Mouse (Mus musculus) lung, adult 18-20 months (tissue): ENCODE measurements around the gene Bhlhe40.

Experiments
- DNase-seq, 2 experiments: peaks; one replicate each; pipeline ENCODE4 v3.0.0; 2022; ENCODE audit warnings: mixed read lengths in 2 of 2

Gene Bhlhe40

GRCm38 (mm10) chr6:108663241-108664194, 3.1 kb downstream of the Bhlhe40 start:
- no peak for DNase-seq

- no peak for DNase-seq
These were observed 4.2 kb downstream of the Bhlhe40 start for GRCm38 (mm10) chr6:108664533-108665150.

GRCm38 (mm10) chr6:108665587-108665986, 5.2 kb downstream of the Bhlhe40 start:
- DNase-seq = no peak

DNA sequence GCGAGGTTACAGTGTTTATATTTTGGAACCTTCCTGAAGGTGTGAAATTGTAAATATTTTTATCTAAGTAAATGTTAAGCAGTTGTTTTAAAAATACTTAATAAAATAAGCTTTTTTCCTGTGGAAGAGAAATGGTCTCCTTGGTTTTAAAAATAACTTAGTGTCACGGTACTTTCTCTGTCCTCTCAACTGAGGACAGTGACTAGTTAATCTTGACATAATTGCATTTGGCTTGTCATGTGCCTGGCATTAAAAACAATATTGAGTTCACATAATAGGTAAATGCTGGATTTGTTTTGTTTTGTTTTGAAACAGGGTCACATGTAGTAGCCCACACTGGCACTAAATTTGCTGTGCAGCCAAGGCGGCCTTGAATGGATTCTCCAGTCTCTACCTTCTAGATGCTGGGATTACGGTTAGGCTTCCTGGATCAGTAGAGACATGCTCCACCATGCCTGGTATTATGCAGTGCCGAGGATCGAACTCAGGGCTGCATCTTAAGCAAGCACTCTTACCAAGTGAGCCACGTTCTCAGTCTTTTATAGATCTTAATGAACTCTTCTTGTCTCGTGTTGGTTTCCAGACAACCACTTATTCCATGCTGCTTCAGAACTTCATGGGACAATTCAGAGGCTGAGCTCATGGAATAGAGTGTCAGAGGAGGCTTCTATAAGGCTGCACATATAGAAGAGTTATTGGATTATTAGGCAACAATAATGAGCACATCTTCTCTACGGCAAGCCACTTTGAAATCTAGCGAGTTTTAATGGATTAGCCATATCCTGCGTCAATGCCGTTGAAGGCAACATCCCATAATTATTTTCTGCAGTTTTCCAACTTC, 6.4 kb downstream of the Bhlhe40 start:
- no peak for DNase-seq

- no peak for DNase-seq
These were observed 7.2 kb downstream of the Bhlhe40 start for GRCm38 (mm10) chr6:108667599-108668021.

- DNase-seq = peak; percentile 90 to 94
These were observed 7.9 kb downstream of the Bhlhe40 start for GRCm38 (mm10) chr6:108668321-108668786.

DNA sequence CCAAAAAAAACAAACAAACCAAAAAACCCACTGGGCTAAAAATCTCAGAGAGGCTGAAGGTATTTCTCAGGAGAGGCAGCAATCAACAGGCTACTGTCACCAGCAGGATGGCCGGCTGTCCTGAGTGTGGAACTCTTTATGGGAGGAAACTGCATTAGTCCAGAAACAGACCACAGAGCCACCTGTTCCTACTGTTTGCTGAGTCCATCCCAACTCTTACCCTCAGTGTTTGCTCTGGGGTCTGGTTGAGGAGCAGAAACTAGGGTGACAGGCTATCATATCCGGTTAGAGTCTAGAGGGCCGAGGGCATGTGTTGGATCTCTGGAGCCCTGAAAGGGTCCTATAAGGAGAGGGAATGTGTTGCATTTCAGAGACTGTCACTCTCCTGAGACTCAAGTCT, 9.8 kb downstream of the Bhlhe40 start:
- no peak for DNase-seq

GRCm38 (mm10) chr6:108670821-108671220, 10.4 kb downstream of the Bhlhe40 start:
- DNase-seq = no peak

DNA sequence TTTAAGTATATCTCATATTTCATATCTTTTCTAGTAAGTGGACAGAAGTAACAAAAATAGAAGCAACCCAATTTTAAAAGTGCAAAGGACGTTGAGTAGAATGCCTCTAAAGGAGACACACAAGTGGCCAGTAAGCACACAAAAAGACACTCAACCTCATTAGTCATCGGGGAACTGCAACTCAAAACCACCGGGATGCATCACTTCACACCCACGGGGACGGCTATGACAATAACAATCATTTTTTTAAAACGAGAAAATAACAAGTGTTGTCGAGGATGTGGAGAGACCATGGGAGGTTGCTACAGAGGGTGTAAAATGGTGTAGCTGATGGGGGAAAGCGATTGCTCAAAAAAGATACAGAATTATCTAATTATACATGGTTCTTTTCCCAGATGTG, 11.7 kb downstream of the Bhlhe40 start:
- no peak for DNase-seq

DNA sequence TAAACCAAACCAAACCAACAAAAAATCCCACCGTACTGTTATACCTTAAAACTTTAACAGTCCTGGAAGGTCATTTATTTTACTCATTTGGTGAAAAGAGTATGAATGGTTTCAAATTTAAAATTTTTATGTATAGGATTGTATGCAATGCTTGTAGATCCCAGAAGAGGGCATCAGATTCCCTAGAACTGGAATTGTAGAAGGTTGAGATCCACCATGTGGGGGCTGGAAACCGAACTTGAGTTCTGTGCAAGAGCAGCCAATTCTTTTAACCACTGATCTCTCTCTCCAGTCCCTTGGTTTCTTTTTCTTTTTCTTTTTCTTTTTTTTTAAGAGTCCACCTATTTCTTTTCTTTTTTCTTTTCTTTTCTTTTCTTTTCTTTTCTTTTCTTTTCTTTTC, 13.8 kb downstream of the Bhlhe40 start:
- no peak for DNase-seq

DNA sequence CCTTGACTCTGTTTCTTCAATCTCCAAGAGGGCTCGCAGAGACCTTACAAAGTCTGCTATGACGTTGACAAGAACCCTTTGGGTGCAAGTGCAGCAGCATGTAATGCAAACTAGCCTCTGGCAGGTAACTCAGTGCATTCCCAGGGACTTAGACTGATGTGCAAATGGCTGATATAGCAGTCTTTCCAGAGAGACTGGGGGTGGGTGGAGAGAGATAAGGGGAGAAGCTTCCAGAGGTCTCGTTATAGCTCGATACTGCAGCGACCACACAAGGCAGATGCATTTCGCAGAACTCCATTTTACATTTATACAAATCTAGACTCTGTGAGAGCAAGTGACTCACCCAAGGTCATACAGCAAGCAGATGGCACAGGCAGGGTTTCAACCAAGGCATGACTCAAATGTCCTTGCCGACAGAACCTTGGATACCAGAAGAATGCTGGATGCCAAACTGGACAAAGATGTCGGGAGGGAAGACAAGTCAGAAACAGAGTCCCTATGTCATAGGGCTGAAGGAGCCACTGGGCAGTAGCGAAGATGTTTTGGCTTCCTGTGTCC, 16.4 kb downstream of the Bhlhe40 start:
- DNase-seq = no peak

- no peak for DNase-seq
These were observed 17.3 kb downstream of the Bhlhe40 start for GRCm38 (mm10) chr6:108677697-108678096.

DNA sequence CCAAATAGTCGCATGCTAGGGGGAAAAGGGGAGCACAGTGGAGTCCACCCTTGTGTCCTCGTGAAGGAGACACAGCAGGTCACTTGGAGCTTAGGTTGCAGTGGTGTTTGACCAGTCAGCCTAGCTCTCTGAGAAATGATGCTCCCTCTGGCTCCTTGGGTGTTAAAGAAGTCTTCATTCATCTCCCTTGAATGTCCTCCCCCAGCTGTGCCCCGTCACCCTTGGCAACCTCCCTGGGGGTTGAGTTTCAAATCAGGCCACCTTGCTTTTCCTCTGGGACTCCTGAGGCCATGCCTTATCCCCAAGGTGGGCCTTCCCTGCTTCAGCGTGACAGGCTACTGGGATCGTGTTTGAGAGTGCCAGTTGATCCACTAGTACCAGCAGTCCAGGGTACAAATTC, 17.8 kb downstream of the Bhlhe40 start:
- no peak for DNase-seq

- DNase-seq = no peak
These were observed 20.1 kb downstream of the Bhlhe40 start for GRCm38 (mm10) chr6:108680503-108680902.

DNA sequence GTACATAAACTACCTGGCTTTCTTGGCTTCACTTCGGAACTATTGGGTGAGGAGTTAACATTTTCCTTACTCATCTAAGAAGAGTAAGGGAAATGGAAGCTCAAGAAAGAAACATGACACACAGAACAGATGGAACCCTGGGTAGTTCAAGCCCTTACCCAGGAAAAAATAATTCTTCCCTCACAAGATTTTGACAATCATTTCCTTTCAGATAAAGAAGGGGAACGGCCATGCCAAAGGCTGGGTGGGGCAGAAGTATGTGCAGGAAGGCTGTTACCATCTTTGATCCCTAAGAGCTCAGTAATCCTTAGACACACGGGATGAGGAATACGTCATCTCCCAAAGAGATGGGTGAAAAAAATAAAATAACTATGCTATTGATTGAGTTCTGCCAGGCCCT, 20.7 kb downstream of the Bhlhe40 start:
- DNase-seq = no peak

GRCm38 (mm10) chr6:108683140-108683539, 22.7 kb downstream of the Bhlhe40 start:
- DNase-seq = no peak

DNA sequence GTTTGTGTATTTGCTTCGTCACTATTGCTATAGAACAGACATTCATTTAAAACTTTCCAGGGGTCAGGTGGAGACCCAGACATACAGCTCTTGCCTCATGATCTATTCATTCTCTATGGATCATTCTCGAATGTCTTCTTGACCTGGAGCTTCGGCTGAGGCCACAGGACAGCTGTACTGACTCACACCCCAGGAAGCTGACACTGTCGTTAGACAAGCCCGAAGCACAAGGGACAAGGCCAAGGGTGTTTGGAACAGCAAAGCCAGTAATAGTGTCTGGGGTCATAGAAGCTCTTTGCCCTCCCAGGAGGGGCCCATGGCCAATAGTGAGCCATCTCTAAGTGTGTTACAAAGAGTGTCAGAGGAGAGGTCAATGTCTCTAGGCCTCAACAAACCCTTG, 24.0 kb downstream of the Bhlhe40 start:
- DNase-seq = no peak

DNA sequence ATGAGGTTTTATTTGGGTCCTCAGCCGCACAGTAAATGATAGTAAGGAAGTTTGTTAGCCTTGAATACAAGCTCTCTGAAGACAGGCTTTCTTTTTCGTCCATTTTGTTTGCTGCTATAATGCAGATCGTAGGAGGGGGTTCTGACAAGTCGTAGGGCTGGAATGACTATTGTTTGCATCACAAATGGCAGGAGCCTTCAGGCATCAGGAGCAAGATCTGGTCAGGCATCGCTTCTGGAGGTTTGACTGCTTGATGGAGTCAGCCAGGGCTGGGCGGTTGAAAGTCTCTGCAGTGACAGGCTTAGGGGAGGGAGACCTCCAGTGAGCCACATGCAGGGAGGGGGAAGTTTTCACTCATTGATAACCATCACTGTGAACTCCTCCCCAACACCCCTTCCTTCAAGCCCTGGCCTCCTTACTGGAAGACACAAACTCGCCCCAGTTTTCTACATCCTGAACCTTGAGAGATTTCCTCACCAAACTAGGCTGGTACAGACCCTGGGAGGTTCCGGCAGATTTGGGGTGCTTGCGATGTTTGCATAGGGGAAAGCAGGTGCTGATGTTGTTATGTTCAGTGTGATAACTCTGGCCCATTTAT, 25.4 kb downstream of the Bhlhe40 start:
- DNase-seq = no peak

DNA sequence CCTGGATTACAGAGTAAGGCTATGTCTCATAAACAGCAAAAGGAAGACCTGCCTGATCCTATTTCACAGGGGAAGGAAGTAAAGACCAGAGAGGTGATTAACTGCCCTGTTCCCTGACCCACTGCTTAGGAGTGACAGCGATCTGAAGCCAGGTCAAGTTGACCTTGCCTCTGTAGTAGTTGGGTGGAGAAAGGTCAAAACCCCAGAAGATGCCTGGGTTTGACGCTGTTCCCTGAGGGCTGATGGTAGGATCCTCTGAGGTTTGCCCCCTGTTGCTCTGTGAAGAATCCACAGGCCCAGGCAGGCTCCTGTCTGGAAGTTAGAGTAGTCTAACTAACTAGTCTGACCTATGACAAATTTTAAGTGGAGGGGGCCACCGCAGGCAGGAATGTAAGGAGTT, 26.5 kb downstream of the Bhlhe40 start:
- DNase-seq = no peak

DNA sequence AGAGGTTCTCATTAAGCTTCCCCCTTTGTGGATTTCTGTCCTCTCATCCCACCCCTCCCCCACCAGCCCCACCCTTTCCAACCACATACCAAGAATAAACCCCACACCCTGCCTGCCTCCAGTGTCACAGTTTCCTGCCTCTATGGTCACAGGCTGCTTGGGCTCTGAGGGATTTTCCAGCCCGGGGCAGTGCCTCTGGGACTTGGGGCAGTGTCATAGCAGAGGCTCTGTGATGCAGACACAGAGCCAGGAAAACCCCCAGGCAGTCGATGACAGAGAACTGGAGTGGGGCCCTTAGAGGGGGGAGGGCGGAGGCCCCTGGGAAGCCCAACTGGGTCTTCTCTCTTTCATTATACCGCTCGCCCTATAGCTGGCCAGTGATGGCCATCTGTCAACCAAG, 27.9 kb downstream of the Bhlhe40 start:
- DNase-seq = no peak

DNA sequence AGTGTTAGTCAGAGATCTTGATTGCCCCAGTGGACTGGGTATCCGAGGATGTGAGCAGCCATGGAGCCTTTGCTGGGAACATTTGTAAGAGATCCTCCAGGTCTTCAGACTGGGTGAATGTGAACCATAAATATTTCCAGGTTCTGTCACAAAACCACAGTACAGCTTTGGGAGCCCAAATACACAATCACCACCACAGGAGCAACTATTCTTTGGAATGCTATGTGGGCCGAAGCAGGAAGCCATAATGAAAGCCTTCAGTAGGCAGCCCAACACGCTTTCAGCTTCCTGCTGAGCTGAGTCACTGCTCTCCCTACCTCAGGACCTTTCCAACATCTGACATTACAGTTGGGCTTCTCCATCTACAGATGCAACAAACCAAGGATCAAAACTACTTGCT, 32.6 kb downstream of the Bhlhe40 start:
- no peak for DNase-seq

GRCm38 (mm10) chr6:108694965-108695724, 34.7 kb downstream of the Bhlhe40 start:
- no peak for DNase-seq
